Mouse (Mus musculus) ES-Bruce4 (cell line): ENCODE measurements around the gene Rab11fip3.

Experiments
- CTCF ChIP-seq: IDR thresholded peaks from one replicate; pipeline ENCODE4 v1.8.1; 2011; ENCODE audit warnings: low read depth, low read length
- EP300 ChIP-seq: IDR thresholded peaks from 2 replicates; pipeline ENCODE4 v1.6.1; 2011; ENCODE audit warnings: low read depth, low read length; ENCODE audit not compliant: insufficient read depth
- POLR2A ChIP-seq: IDR thresholded peaks from one replicate; pipeline ENCODE4 v1.8.1; 2011; ENCODE audit warnings: low read length; ENCODE audit not compliant: insufficient read depth

DNA sequence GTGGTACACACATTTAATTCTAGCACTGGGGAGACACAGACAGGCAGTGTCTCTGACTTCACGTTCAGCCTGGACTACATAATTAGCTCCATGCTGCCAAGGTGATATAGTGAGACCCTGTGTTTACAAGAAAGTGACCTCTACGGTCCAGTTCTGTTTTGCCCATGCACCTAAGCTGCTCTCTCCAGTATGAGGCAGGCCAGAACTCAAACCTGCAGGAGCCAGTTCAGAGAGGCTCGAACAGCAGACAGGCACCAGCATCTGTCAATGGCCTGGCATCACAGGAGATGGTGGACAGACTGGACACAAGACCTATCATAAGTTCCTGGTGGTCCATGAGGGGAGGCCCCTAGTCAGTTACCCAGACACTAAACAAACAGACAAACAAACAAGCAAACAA lies 51.0 kb downstream of the Rab11fip3 start:
- TF ChIP-seq CTCF: no peak
- TF ChIP-seq POLR2A: no peak
- no peak for TF ChIP-seq EP300
